Mouse (Mus musculus) lung, adult 18-20 months (tissue): Measurements from ENCODE around the gene Zfand2b.

ENCODE experiments used
- DNase-seq, 2 experiments: peaks; one replicate each; pipeline ENCODE4 v3.0.0; 2022; ENCODE audit warnings: mixed read lengths in 2 of 2

Gene Zfand2b

GRCm38 (mm10) chr1:75168472-75169464, at the start of gene Zfand2b:
Zfand2b (plus strand) TSS chr1:75168646.
- peak; percentile 98 to 99 for DNase-seq

DNA sequence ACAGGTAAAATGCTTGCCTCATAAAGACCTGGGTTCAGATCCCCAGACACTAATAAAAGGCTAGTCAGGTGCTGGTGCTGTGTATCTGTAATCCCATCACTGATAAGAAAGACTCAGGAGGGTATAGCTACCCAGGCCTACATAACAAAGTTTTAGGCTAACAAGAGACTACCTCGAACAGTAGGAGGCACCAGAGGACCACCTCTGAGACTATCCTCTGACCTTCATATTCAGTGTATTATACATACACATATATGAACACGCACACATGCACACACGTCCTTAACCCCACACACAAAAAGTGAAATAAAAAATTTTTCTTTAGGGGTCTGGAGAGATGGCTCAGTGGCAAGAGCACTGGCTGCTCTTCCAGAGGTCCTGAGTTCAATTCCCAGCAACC, 46.2 kb upstream of the Zfand2b start:
- DNase-seq = no peak

GRCm38 (mm10) chr1:75124346-75125321, 43.8 kb upstream of the Zfand2b start, which contains the start of gene Nhej1:
Nhej1 (minus strand) TSS chr1:75125200.
- DNase-seq = peak; percentile 93 to 94

- DNase-seq = no peak
Observed at GRCm38 (mm10) chr1:75125418-75125817, 43.0 kb upstream of the Zfand2b start.

DNA sequence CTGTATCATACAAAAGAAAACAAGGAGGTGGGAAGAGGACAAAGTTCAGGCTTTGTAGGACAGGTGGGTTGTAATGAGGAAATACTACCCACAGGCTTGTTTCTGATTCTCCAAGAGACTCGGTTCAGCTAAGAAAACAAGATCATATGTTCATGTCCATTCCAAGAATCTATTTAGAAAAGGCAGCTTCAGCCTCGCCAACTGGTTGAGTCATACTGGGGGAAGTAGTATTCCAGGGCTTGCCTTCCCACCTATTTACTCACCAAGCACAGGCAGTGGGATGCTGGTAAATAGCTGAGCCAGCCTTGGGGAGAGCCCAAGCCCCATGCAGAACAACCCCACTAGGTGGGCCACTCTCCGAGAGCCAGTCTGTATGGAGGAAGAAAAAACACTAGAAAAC, 39.8 kb upstream of the Zfand2b start:
- DNase-seq = no peak

DNA sequence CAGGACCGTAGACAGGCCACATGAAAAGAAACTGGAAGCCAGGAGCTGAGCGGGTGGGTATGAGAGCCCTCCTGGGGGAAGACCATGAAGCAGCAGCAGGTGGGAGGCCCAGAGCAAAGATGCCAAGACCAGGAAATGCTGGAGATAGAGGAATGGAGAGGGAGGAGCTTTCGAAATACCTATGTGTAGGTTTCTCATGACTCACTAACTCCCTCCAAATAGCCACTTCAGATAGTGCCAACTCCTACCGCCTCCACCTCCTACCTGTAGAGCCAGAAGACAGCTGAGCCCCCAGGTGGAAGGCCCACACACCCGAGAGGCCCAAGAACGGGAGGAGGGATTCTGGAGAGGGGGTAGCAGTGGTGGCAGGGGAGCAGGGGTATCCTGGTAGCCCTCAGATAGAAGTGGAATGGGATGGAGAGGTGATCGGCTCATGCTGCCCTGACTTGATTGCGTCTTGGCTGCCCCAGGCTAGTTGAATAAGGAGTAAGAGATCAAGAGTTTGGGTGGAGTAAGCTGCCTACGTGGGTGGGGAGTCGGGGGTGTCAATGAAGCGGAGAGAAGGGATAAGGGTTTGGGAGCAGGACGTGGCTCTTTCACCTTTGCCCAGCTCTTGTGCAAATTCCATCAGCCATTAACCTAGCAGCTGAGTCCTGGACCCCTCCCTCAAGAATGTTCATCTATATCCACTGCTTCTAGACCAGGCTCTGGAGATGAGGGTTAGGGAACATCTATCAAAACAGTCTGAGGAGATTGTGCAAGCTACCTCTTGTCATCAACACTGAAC, 34.8 kb upstream of the Zfand2b start, which contains the start of gene Slc23a3:
Gene Slc23a3, minus strand, starts transcription at position 470 of the 787 bp plus-strand sequence.
- no peak for DNase-seq

- DNase-seq = no peak
Observed at GRCm38 (mm10) chr1:75136293-75136692, 32.2 kb upstream of the Zfand2b start.

DNA sequence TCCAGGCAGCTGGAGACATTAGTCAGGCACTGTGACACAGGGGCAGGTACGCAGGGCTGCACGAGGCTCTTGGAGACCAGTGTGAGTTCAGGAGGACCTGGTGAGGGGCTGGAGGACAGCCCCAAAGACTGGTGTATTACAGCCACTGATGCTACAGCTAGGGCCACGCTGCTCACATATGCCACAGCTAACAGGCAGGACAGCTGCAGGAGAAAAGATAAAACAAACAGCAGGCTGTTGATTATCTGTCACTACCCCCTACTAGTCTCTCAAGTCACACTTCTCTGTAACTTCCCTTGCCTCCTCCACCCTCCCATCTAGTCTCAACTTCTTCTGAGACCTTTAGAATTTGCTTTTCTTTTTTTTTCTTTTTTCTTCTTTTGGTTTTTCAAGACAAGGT, 31.7 kb upstream of the Zfand2b start:
- no peak for DNase-seq

GRCm38 (mm10) chr1:75138448-75138847, 30.0 kb upstream of the Zfand2b start:
- no peak for DNase-seq

DNA sequence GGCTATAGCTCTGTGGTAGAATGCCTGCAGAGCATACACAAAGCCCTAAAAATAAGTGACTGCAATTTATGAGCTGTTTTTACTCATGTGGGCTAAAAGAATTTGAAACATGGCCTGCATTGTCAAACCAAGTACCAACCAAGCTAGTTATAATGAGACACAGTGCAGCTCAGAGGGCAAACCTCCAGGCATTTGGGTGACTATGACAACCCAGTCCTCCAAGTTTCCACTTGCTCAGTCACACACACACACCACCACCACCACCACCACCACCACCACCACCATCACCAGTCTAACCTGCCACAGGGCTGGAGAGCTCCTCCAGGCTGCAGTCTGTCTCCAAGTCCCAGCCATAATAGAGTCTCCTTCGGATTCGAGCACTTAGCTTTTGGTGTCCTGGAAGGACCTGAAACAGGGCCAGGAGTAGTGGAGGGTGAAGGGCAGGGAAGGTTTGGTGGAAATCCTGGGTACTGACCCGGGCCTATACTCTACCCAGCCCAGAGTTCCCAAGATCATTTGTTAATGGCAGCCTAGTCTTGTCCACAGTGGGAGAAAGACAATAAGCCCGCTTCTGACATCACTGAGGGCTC, 27.8 kb upstream of the Zfand2b start:
- no peak for DNase-seq

- DNase-seq = peak; percentile 81 to 82
Observed at GRCm38 (mm10) chr1:75141486-75142190, 26.8 kb upstream of the Zfand2b start.

- peak; percentile 96 for DNase-seq
Observed at GRCm38 (mm10) chr1:75142301-75143261, 25.9 kb upstream of the Zfand2b start, which contains the start of the genes Cnppd1 and Retreg2. Cnppd1 (minus strand) TSS chr1:75142711. Retreg2 (plus strand) TSS chr1:75142778.

- DNase-seq = no peak
Observed at GRCm38 (mm10) chr1:75145589-75145988, 22.9 kb upstream of the Zfand2b start.

- no peak for DNase-seq
Observed at GRCm38 (mm10) chr1:75147411-75148135, 20.9 kb upstream of the Zfand2b start.

DNA sequence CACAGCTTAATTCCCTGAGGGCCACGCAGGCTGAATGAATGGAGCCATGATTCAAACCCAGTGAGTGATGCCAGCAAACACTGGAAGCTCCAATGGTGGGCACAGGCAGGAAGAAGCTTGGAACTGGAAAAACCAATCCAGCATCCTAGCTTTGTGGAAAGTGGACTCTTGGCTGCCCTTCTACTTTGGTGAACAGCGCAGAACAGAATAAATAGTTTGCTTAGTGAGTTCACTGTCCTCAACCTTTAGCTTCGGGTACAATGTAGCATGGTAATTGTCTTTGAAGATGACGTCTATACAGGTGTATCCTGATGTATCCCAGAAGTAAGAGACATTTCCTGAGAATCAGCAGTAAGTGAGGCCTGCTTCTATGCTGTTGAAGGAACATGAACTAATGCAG, 19.7 kb upstream of the Zfand2b start:
- no peak for DNase-seq

- no peak for DNase-seq
Observed at GRCm38 (mm10) chr1:75155837-75156236, 12.6 kb upstream of the Zfand2b start.

DNA sequence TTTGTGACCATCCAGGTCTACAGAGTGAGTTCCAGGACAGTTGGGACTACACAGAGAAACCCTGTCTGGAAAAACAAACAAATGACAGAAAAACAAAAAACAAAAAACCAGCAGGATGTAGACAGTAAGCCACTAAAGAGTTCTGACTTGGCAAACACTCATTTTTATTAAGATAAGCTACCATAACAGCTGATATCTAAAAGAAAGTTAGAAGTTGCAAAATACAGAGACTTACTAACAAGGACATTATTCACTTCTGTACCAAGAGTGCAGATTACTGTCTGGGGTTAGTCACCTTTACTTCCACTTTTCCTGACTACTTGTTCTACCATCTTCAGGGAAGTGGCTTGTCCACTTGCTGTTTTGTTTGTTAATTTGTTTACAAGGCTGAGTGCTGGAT, 9.5 kb upstream of the Zfand2b start:
- DNase-seq = no peak

- DNase-seq = no peak
Observed at GRCm38 (mm10) chr1:75159540-75160255, 8.7 kb upstream of the Zfand2b start.
